Mouse (Mus musculus) gastrocnemius, adult 8-10 months (tissue): ENCODE measurements around the gene Gsdmc3. TPM values are rescaled to one million over a fixed set of nuclear protein-coding genes. Genes with fewer than 3 reads are reported as not detected.
"Not testable (repeated sequence)": the region's sequence is repeated elsewhere in the genome, so short reads cannot be mapped to it uniquely, and the experiment has no call there.

Source experiments
- DNase-seq, 2 experiments: peaks; one replicate each; pipeline ENCODE4 v3.0.0; 2022; ENCODE audit warnings: low spot score in 2 of 2
- total RNA-seq, 4 experiments: library from RNA; stranded (reverse); gene quantifications; 2 replicates each; pipeline ENCODE4 v1.2.4; 2022

Gsdmc3 gene
- not detected for total RNA-seq

GRCm38 (mm10) chr15:63878458-63878857 lies at the start of gene Gsdmc3:
TSS of gene Gsdmc3 (minus strand) at chr15:63878558.
- DNase-seq: not testable (repeated sequence)

- no peak for DNase-seq
Observed at GRCm38 (mm10) chr15:63926201-63926600, 47.8 kb upstream of the Gsdmc3 start.

DNA sequence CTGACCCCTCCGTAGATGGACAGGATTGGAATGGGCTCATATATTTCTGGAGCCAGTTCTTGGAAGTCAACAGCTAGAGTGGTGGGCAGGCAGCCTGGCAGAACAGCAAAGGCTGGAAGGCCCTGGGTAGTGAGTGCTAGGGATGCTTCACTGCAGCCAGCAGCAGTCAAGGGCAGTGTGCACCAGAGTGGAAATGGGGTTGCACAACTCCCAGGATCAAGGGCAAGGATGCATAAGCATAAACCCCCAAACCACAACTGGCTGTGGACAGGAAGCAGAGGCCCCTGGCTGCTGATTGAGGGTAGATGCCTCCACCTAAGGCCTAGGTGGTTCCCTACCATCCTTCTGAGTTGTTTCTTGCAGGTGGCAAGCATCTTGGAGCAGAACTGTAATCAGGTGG lies 46.1 kb upstream of the Gsdmc3 start:
- no peak for DNase-seq

DNA sequence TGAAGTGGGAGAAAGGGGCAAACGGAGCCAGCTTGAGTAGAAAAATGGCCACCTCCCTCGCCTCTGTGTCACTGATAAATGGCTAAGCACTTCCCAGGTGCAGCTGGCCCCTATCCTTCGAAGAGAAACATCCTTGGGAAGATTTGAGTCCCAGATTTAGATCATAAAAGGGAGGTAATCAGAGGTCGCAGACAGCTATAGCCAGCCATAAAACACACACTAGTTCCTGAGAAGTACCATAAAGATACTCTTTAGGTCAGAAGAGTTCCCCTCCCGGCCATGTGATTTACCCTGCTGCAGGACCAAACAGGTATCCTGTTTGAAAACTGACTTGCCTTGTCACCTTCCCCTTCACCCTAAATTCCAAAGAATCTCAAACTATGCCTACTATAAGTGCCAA lies 43.3 kb upstream of the Gsdmc3 start:
- DNase-seq: not testable (repeated sequence)

DNA sequence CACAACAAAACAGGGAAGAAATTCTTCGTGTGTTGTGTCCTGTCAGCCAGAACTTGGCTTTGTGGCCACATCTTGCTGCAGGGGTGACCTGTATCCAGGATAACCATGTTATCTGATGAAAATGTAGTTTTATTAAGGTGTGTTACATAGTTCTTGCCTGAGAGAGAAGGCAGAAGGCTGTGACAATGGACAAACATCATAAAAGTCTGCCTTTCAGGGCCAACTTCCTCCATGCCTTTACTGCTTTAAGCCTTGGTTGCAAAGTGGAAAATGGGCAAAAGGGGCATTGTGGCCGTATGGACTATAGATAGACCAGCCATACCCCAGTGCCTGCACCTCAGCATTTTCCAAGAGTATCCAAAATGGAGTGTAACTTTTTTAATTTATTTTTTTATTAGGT lies 41.4 kb upstream of the Gsdmc3 start:
- not testable (repeated sequence) for DNase-seq

DNA sequence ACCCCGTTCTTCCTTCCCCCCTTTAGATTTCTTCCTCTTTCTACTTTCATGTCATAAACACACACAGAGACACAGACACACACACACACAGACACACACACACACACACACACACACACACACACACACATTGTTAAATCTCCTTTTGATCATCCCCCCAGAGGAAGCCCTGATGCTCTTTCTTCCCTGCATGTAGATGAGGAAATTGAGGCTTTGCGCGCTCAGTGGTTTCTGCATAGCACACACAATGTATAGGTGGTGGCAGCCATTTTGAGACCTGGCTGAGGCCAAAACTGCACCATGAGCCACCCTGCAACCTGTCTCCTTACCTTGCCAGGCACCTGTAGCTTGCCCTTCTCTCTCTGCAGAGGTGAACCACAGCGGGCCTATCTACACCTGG lies 38.2 kb upstream of the Gsdmc3 start:
- DNase-seq: not testable (repeated sequence)

GRCm38 (mm10) chr15:63912197-63912596 lies 33.8 kb upstream of the Gsdmc3 start, which contains the start of gene Gsdmc4:
TSS of gene Gsdmc4 (minus strand) at chr15:63912297.
- not testable (repeated sequence) for DNase-seq

DNA sequence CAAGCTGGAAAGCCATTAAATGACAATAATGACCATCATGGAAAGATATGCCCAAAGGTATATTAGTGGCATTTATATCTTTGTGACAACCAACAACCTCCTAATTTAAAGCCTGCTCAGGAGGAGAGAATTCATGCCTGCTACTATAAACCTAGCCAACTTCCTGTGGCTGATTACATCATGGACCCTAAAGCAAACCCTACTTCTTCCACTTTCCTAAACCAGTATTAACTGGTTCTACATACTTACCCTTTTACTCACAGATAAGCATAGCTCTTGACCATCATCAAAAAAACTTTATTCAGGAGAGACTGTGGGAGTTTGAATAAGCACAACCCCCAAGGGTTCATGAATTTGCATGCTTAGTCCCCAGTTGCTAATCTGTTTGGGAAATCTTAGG lies 31.5 kb upstream of the Gsdmc3 start:
- DNase-seq: not testable (repeated sequence)

GRCm38 (mm10) chr15:63895560-63896353 lies 17.4 kb upstream of the Gsdmc3 start:
- DNase-seq: not testable (repeated sequence)

DNA sequence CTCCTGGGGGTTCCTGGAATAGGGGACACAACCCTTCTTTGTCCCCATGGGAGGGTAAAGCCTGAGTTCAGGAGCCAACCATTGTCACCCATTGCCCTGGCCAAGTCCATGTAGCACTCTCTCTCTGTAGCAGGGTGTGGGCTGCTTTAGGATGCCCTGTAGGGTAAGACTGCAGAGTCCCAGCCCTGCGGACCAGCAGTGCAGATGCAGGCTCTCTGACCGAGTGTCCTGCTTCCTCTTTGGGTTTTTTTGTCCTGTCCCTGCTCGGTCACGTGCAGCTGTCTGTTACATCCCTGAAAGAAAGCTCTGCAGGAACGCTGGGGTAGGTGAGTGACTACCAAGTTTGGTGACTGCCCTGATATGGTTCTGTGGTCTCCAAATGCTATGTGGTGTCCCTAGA lies 10.1 kb upstream of the Gsdmc3 start:
- not testable (repeated sequence) for DNase-seq

GRCm38 (mm10) chr15:63887949-63888348 lies 9.6 kb upstream of the Gsdmc3 start:
- not testable (repeated sequence) for DNase-seq

DNA sequence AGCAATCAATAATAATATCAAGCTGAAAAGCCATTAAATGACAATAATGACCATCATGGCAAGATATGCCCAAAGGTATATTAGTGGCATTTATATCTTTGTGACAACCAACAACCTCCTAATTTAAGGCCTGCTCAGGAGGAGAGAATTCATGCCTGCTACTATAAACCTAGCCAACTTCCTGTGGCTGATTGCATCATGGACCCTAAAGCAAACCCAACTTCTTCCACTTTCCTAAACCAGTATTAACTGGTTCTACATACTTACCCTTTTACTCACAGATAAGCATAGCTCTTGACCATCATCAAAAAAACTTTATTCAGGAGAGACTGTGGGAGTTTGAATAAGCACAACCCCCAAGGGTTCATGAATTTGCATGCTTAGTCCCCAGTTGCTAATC lies 2.2 kb downstream of the Gsdmc3 start:
- DNase-seq: not testable (repeated sequence)

- not testable (repeated sequence) for DNase-seq
Observed at GRCm38 (mm10) chr15:63861965-63862364, 16.4 kb downstream of the Gsdmc3 start.

Other genes starting within 250 kb of the Gsdmc3 start
- not detected for gene Gsdmc2, start 33.4 kb downstream of the Gsdmc3 start, total RNA-seq
- not detected for gene Gsdmc4, start 33.7 kb upstream of the Gsdmc3 start, total RNA-seq
- gene Fam49b, start 181.9 kb upstream of the Gsdmc3 start, total RNA-seq: 10 to 100 TPM; 28.9 to 34.8 (median 30.7) TPM